Mouse (Mus musculus) kidney, postnatal 4 days (tissue): Measurements from ENCODE around the gene Dirc2.

Source experiments
- DNase-seq, 2 experiments: peaks; one replicate each; pipeline ENCODE4 v3.0.0; 2021; ENCODE audit warnings: mixed read lengths in 2 of 2

The Dirc2 gene

DNA sequence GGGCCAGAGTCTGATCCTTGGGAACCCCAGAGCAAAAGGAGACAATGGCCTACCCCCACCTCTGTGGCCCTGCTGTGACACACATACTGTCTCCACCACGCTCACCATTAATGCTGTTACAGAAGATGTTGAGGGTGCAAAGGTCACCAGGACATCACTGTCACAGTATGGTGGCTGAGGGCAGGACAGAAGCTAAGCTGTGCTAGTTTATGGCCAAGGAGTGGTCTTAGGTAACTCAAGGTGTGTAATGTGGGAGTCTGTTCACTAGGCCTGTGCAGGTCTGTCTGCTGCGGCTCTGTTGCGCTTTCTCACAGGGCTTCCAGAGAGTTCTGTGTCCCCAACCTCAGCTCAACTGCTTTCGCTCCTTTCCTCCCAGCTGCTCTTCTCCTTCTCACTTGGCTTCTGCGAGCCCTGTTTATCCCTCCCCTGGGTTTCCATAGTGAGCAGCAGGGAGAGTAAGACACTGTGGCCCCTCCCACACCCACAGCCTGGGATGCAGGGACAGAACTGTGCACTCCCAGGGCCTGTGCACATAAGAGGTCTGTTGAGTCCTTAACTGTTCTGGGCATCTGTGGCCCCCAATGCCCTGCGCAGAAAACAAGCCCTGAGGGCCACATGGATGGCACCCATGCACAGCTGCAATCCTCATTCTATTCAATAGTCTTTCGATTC is 30.9 kb downstream of the Dirc2 start:
- DNase-seq = peak in 1 of 2 experiments; percentile 17

DNA sequence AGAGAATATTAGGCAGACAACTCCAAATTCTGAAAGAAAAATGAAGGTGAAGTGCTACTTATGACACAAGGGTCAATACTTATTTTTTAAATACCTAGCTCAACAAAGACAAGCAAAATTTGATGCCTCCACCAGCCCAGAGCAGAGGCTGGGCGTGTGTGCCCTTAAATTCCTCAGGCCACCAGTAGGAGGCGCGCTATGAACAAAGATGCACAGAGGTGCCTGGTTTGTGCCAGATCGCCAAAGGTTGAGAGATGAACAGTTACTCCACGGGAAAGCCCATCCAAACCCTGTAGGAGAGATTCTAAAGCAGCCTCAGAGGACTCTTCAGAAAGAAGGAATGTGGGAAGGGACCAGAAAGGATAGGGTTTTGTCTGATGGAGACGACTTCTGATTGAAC is 35.1 kb downstream of the Dirc2 start:
- peak; percentile 79 to 82 for DNase-seq

DNA sequence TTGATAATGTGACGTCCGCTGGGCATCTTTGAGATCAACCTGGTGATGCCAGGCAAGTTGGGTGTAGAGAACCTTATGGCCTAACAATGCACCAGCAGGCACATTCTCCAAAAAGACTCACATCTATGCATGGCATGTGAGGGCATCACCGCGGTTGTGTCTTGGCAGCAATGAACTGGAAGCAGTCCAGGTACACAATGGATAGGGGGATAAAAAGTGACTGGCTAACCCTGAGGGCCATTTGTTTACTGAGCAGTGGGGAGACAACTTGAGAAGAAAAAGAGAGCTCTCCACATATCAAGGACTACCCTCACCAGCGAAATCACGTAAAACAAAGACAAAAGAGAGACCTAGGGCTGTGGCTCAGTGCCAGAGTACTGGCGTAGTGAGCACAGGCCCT is 37.1 kb downstream of the Dirc2 start:
- no peak for DNase-seq

DNA sequence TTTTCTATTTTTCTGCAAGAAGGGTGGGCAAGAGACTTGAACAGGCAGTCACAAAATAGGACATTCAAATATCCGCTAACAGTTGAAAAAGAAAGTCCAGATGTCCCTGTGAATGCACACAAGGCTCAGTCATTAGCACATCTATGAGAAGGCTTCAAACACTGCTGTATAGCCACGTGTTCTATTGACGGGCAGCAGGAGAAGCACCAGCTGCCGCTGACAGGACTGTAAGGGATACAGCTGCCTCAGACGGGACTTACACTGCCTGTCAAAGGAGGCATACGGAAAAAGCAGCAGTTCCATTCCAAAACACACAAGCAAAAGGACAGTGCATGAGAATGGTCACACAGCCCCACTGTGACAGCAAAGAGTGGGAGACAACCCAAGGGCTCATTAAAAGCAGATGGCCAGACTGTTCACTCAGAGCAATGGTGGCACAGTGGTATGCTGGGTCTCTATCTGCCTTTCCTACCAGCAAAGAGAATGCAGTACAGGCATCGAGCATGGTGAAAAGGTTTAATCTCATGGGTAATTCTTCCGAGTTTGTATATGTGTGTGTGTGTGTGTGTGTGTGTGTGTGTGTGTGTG is 39.9 kb downstream of the Dirc2 start:
- peak; percentile 52 to 55 for DNase-seq

DNA sequence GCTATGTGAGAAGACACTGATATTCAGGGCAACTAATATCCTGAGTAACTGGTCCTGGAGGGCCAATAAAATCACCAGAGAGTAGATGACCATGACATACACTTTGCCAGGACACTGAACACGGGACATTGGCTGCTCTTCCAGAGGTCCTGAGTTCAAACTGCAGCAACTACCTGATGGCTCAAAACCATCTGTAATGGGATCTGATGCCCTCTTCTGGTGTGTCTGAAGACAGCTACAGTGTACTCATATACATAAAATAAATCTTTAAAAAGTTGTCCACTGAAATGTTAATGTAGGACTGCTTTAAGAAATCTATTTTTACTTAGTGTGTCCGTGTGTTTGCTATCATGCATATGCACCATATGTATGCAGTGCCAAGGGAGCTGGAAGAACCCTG is 42.6 kb downstream of the Dirc2 start:
- DNase-seq = no peak

DNA sequence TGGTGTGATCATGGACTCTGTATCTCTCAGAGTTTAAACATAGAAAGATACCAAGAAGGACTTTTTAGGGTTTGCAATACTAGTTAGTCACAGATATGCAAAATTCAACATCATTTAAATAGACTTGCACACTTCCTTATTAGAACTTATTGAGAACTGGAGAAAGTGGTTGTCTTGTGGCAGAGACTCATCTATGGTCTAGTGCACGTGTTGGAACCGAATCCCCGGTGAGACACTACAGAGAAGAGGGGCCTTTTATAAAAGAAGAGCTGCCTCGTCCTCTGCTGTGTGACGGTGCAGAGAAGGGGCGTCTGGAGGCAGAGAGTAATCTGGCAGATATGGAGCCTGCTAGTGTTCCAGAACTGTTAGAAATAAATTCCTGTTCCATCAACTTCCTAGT is 44.6 kb downstream of the Dirc2 start:
- no peak for DNase-seq

DNA sequence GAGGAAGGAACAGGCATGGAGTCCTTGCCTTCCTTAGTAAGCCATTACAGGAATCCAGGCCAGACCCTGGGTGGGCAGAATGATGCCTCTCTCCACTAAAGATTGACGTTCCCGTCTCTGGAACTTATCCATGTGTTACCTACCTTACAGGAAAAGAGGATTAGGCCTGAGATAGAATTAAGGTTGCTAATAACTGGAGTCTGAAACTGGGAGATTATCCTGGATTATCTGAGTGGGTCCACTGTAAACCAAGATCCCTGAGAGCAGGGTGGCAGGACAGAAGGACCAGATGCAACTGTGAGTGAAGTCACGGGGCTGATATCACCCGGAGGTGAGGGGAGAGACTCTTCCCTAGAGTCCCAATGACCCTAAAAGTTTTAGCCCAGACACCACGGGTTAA is 51.4 kb downstream of the Dirc2 start:
- no peak for DNase-seq

DNA sequence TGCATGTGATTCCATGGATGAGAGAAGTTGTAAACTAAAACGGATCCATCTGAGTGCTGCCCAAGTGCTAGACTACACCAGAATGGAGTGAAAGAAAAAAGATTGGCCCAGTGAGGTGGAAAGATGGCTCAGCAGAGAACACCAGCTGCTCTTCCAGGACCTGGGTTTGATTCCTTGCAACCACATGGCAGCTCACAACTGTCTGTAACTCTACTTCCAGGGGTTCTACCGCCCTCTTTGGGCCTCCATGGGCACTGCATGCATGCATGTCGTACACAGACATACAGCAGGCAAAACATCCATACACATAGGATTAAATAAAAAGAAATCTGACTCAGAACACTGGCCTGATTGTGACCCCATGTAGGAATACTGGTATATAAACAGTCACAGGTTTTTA is 52.9 kb downstream of the Dirc2 start:
- peak in 1 of 2 experiments; percentile 18 for DNase-seq

DNA sequence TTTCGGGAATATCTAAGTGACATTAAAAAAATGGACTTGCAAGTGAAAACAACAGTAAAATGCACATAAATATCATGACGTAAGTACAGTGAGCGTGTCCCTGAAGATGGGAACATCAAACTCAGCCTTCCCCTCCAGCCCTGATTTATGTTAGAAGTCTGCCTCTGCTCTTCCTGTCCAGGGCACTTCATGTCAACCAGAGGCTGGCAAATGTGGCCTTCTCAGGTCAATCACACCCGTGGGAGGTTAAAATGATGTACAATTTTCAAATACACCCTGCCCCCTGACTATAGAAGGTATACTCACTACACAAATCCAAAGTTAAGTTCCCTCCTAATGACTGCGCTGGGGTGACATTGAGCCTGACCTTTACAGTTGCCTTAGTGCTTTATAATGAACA is 53.4 kb downstream of the Dirc2 start:
- no peak for DNase-seq

DNA sequence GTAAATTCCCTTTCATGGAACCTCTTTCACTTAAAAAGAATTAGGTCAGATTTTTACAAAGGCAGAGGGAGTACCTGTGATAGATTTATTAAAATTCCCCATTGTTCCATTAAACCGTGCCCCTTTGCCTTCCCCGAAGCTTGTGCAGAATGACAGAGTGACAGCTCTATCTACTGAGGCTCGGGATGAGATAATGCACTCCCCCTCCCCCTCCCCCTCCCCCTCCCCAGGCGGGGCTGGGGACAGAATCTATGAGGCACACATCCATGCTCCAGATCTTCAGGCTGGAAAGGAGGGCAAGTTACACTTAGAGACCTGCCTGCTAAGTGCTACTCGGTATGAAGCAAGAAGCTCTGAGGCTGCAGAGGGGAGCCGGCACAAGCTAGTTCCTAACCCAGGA is 53.8 kb downstream of the Dirc2 start:
- no peak for DNase-seq

DNA sequence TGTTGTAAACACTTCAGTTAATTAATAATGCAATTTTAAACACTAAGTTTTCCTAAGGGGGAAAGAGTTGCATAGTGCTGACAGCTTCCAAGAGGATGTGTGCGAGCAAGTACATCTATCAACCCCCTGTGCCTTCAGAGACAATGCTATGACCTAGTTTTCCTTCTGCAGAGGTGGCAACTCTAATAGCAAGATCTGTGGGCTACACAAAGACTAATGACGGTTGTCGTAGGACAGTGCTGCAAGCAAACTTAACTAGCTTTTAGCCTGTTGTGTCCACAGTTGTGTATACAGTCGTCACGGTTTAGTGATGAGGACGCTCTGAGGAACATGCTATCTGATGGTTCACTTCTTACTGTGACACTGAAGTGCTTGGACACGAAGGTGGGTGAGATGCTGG is 54.5 kb downstream of the Dirc2 start:
- no peak for DNase-seq

DNA sequence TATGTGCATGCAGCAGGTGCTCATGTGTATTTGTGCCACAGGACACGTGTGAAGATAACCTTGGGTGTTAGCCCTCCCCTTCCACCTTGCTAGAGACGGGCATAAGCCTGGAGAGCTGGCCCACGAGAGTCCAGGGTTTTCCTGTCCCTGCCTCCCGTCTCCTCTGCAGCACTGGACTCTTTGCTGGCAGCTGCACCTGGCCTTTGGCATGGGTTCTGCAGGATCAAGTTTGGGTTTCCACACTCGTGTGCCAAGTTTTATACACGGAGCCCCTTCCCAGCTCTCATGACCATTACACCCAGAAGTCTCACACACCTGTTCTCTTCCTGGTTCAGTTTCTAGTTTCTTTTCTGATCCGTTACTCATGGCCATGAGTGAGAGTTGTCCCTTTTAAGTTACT is 55.5 kb downstream of the Dirc2 start:
- no peak for DNase-seq

DNA sequence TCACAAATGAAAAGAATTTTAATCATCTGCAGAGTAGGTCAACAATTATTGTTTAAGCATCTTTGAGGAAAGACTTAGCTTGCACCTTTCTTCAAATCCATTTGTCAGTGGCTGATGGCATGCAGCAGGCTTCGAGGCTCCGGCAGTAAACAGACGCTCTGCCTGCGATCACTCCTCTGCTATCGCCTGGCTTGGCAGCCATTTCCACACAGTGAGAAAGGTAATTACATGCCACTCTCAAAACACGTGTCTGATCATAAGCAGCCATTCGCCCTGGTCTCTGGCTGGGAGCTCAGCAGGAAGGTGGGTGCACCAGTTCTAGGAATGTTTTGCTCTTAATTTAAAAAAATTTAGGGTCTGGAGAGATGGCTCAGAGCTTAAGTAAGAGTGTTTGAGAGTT is 58.2 kb downstream of the Dirc2 start:
- DNase-seq = no peak

DNA sequence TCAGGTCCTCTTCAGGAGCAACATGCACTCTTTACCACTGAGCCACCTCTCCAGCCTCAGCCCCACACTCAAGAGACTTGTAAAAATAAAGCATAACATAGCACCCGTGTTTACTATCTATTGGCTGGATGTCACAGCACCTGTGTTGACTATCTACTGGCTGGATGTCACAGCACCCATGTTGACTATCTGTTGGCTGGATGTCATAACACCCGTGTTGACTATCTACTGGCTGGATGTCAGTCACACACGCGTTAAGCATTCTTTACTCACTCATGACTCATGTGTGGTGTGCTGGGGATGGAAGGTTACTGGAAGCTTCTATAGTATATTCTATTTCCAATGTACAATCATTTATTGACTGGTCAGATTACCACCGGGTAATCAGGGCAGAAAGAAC is 62.2 kb downstream of the Dirc2 start:
- no peak for DNase-seq

DNA sequence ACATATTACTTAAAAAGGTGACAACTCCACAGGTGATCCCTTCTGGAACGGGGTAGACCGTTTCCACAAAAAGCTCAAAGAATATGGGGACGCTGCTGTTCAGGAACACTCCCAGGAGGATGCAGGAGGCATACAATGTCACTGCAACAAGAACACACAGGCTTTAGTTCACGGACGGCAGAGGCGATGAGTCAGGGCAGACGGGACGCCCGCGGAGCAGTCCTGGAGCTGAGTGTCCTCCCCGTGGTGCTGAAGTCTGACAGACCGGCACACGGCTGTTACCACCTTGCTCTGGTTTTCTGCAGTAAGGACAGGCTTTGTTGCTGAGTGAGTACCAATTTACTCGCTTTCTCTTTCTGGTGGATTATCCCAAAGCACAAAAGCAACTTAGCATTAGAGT is 64.4 kb downstream of the Dirc2 start:
- no peak for DNase-seq

DNA sequence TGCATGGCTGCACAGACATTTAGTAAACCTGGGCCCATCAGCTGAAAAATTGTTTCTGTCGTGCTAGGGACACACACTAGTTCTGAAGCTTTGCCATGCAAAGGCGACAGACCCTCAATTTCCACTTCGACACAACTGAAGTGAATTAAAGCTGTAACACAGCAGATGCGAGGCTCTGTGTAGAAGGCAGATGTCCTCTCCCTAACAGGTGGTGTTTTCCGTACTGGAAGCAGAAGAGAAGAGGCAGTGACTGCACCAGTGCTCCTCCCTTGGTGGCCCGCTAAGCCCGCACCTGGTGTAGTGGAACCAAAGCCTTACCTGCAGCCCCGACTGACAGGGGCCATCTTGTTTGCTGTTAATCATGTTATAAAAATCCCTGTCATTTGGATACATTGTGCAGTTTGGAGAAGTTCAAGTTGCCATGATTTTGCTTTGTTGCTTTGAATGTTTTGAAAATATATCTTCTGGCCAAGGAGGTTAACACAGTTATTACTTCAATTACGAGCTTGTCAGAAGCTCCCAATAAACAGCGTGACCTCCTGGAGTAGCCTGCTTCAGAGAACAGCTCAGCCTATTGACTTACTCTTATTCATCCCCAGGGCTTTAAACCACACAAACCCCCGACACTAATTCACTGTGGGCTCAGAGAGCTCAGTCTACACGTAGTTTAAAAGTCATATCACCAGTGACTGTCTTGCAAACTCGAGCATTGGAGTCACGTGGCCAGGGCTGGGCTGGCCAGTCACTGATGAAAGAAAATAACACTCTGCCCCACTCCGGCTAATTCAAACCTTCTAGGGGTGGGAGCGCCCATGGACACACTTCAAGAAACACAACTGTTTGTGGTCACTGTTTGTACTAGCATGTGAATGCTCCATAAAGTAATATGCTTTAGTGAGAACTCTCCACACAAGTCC is 65.1 kb downstream of the Dirc2 start:
- peak; percentile 36 to 58 for DNase-seq

DNA sequence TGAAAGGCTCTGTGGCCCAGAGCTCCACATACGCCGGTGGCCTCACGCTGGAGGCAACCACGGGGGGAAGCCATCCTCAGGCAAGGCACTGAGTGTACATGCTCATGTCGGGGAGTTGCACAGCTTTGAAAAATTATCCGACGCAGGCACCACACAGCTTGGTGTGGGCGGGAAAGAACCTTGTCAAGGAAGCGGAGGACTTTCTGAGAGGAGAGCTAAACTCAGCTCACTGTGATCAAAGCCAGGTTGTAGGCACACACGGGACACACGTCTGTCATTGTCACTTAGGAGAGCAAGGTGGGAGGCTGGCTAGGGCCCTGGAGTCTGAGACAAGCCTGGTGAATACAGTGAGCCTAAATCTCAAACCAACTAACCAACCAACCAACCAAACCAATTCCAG is 67.3 kb downstream of the Dirc2 start:
- no peak for DNase-seq

DNA sequence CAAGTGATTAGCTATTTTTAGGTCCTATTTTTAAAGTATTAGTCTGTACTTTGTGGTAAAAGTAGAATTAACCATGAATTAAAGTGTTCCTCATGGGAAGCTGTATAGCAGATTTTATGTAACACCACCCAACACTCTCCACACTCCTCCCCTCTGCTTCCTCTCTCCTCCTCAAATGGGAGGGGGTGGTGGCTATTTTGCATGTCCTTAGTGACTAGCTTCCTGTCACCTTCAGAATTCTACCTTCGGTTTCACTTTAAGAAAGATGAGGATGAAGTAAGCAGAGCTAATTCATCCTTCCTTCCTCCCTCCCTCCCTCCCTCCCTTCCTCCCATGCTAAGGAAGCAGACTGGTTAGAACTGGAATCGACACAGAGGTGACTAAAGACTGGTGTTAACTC is 73.1 kb downstream of the Dirc2 start:
- DNase-seq = no peak

DNA sequence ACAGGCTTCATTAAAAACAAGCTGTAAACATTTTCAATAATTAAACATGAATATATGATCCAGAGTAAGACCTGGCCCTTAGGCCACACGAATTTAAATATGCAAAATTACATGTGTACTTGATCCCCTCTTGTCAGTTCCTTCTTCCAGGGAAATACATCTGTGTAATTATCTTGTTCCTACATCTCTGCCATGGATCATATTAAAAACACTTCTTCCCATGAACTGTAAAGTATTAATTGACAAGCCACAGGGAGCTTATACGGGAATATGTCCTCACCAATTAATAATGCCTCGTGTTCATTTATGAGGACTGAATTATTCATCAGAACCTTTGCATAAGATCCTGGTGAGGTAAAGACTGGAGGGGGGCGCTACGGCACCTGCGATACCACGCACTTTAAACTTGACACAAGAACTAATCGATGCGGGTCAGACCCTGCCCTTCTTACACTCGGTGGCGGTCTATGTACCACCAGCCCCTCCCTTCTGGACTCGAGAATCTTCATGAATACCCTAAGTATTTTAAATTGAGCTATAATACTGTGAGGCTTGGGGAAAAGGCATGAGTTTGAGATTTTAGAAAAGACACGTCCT is 74.8 kb downstream of the Dirc2 start:
- DNase-seq = no peak

DNA sequence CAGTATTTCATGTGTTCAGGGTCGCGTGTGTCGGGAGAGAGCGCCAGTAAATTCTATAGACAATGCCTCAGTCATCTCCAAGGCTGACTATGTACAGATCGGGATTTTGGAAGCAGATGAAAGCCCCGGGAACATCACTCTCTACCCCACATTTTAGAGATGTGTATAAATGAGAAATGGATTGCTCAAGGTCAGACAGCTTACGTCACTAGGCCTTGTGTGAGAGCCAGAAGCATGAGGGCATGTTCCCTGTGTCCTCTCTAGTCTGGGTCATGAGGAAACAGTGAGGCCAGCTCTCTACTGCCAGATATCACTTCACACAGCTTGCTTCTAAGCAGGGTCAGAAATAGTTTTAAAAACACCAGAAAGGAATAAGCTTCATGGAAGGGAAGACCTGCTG is 77.5 kb downstream of the Dirc2 start:
- DNase-seq = no peak

DNA sequence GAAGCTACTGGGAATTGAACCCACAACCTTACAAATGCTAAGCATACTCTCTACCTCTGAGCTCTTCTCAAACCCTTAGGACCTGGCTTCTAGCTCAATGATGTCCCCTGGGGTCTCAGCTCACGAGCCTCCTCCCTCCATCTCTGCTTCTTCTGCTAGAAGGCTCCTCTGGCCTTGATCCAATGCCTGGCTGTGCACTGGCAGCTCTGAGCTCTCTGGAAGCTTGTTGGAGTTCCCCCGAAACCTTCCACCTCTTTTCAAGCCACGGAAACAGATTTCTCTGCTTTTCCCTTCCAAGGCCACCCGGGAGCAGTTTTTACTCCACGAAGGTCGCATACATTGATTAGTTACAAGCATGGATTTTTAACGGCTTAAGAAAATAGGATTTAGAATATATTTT is 82.7 kb downstream of the Dirc2 start:
- DNase-seq = no peak

DNA sequence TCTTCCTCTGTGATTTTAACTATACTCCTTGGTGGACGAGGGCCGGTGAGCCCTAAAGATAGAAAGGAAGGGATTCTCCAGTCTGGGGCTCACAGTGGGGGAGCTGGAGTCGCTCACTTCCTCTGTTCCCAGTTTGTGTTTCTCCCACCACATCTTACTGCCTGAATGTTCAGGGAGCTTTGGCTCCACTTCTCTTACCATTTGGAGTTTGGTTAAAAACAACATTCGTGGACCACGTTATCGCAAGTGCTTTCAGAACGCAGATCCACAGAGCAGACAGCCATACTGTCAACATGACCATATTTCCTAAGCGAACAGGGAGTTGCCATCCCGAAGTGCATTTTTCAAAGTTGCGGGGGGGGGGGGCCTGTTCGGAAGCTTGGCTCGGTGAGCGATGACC is 84.1 kb downstream of the Dirc2 start:
- DNase-seq = no peak

DNA sequence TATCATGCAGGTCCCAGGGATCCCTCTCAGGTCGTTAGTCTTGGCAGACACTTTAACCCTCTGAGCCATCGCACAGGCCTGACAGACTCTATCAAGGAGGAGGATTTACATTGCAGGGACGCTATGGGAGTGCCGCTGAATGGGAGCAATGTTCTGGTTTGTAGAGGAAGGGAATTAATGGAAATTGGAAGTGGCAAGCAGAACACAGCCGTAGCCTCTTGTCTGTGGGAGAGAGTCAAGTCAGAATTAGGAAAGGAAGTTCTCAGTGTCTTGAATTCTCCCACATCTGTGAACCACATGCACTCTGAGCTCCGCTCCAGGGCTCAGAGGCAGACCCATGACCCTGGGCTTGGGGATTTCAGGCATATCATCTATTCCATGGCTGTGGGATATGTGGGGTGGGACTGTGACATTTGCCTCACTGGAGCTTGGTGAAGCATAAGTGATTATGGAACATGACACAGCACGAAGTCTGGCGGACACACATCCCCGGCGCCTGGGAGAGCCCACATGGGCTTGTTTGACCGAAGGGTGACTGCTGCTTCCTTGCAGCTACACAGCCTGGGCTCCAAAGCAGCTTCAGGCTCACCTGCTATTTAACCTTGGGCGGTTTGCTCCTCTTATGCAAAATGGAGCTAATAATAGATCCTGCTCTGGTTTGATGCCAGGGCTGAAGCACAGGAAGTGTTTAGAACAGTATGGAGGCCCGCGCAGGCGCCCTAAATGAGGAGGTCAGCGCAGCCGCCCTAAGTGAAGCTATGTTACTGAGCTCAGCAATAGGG is 87.6 kb downstream of the Dirc2 start:
- DNase-seq = no peak
